Mouse (Mus musculus) midbrain, embryonic 11.5 days (tissue): ENCODE results near the gene Shtn1. TPM values are rescaled to one million over a fixed set of nuclear protein-coding genes. Genes with fewer than 3 reads are reported as not detected.

Experiments
- ATAC-seq: fragments of 200-750 bp; cut with Nextera tagmentation; 2 replicates; pipeline ENCODE4 v1.8.0; 2017; ENCODE audit warnings: moderate TSS enrichment, moderate library complexity; ENCODE audit not compliant: low FRiP score
- DNase-seq: peaks from one replicate; pipeline ENCODE4 v3.0.0; 2015; ENCODE audit warnings: low spot score; ENCODE audit errors: missing footprints
- H3K27ac ChIP-seq: fragments of 300-500 bp; sonication (generic); 2 replicates; pipeline ENCODE4 v1.5.1; 2014; ENCODE audit warnings: low read depth, low read length
- H3K27me3 ChIP-seq: fragments of 300-500 bp; sonication (generic); 2 replicates; pipeline ENCODE4 v1.6.1; 2014; ENCODE audit warnings: mild to moderate bottlenecking, low read length, moderate library complexity, mixed read lengths; ENCODE audit not compliant: control insufficient read depth, insufficient read depth
- H3K36me3 ChIP-seq: fragments of 300-500 bp; sonication (generic); 2 replicates; pipeline ENCODE4 v1.6.1; 2014; ENCODE audit warnings: mild to moderate bottlenecking, low read length, moderate library complexity, mixed read lengths; ENCODE audit not compliant: control insufficient read depth, insufficient read depth
- H3K4me1 ChIP-seq: fragments of 300-500 bp; sonication (generic); 2 replicates; pipeline ENCODE4 v1.6.1; 2014; ENCODE audit warnings: low read length; ENCODE audit not compliant: control insufficient read depth, insufficient read depth
- H3K4me2 ChIP-seq: fragments of 300-500 bp; sonication (generic); 2 replicates; pipeline ENCODE4 v1.6.1; 2014; ENCODE audit warnings: mild to moderate bottlenecking, moderate library complexity
- H3K4me3 ChIP-seq: fragments of 300-500 bp; sonication (generic); 2 replicates; pipeline ENCODE4 v1.5.1; 2014; ENCODE audit warnings: low read depth, low read length
- H3K9ac ChIP-seq: fragments of 300-500 bp; sonication (generic); 2 replicates; pipeline ENCODE4 v1.6.1; 2014; ENCODE audit warnings: low read length
- H3K9me3 ChIP-seq: fragments of 300-500 bp; sonication (generic); 2 replicates; pipeline ENCODE4 v1.6.1; 2016; ENCODE audit warnings: low read length; ENCODE audit not compliant: control insufficient read depth
- WGBS: fragments of 180-500 bp; shearing (Covaris S2); extraction: QIAGEN DNeasy Blood & Tissue Kit; methylation state at CpG from one replicate; pipeline ENCODE4 v1.1.7; 2014; 5-methylcytosine and 5-hydroxymethylcytosine counted together
- polyA plus RNA-seq: library from polyadenylated mRNA; unstranded; fragments of >200 nt; fragmentation: Nextera tagmentation; extraction: Ambion mirVana; gene quantifications from 2 replicates; pipeline ENCODE4 v1.2.1, GENCODE M21; 2014

The Shtn1 gene
- polyA plus RNA-seq, 1 experiment from 2014 or later, result 1.4 TPM

DNA sequence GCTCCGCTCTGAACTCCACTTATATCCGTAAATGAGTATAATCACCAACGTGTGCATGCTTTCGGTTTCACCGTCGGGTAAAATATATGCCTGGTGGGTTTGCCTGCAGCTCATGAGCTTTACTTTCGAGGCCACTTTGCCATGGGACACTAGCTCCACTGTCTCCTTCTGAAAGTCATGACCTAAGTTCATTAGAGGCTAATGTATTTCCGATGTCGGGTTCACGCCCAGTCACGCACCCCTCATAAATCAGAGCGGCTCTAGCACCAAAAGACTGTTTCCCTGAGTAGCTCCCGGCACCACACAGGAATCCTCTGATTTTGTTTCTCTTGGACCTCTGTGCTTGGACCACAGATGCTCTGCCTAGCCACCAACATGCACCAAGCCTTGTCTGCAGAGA lies 105.1 kb downstream of the Shtn1 start:
- ATAC-seq, result no peak
- Histone ChIP-seq H3K4me1 (peaks cover 8% of the 10 kb centered on the region), H3K27me3 (peaks cover 74% of the 10 kb centered on the region), H3K36me3 (no peaks in the 10 kb centered on the region), H3K4me3 (no peak overlapping the region), H3K9me3 (no peaks in the 10 kb centered on the region), H3K9ac (no peak overlapping the region), H3K4me2 (no peak overlapping the region), H3K27ac (no peak overlapping the region)
- DNase-seq, result peak; percentile 75
- WGBS, result 89% methylated on average over 13 of the region's 13 CpGs

DNA sequence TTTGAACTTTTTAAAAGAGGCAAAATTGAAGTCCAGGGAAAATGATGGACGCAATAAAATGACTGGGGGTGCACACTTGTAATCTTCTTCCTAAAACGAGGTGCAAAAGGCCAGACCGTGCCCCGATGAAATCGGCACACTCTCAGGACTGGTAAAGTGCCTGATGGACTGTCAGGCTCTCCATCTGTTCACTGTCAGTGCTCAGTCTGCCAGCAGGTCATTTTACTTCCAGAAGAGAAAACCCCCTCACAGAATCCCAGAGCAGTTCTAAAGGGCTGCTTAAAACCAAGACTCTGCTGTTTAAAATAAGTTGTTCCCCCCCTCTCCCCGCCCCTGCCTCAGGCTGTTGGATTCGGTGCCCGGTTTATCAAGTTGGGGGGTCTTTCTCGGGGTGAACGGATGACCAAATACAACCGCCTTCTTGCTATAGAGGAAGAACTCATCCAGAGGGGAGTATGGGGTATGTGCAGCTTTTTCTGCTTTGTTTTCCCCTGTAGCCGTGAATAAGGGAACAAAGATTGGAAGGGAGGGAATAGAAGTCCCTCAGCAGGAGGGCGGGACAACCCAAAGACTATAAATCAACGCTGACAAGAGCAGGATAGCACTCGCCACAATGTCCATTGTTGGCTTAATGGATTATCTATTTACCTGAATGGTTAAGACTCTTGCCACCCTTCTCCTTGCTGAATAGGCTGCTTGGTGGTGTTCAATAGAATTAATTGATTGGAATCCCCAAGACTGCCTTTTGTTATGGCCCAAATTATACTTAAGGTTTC lies 107.0 kb downstream of the Shtn1 start:
- Histone ChIP-seq H3K4me3 (no peak overlapping the region), H3K4me1 (peaks cover 8% of the 10 kb centered on the region), H3K27me3 (peaks cover 66% of the 10 kb centered on the region), H3K4me2 (peak overlapping the region; percentile 23), H3K27ac (no peak overlapping the region), H3K9me3 (no peaks in the 10 kb centered on the region), H3K36me3 (no peaks in the 10 kb centered on the region), H3K9ac (no peak overlapping the region)
- WGBS, result 21% methylated on average over 15 of the region's 15 CpGs
- DNase-seq, result peak; percentile 85
- no peak for ATAC-seq

DNA sequence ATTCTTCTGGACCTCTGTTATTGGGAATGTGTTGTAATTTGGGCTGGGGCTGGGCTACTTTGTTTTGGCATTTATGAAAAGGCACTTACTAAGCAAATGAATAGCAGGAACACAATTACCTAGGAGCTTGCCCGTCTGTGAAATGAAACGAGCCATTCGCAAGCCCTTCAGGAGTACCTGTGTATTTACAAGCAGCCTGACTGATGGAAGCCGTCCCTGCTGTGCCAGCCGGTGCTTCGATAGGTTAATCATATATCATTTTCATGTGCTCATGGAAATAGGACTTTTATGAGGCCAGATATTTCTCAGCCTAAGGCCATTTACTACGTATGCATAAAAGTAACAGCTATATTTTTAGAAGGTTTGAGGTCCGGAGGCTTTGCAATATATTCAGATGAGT lies 112.9 kb downstream of the Shtn1 start:
- WGBS, result 79% methylated on average over 8 of the region's 8 CpGs
- H3K27ac ChIP-seq, result no peak overlapping the region
- H3K9ac ChIP-seq, result no peak overlapping the region
- no peak for DNase-seq
- H3K9me3 ChIP-seq, result no peaks in the 10 kb centered on the region
- ATAC-seq, result no peak
- no peak overlapping the region for H3K4me2 ChIP-seq
- H3K36me3 ChIP-seq, result no peaks in the 10 kb centered on the region
- peaks cover 24% of the 10 kb centered on the region for H3K27me3 ChIP-seq
- H3K4me1 ChIP-seq, result peaks cover 1% of the 10 kb centered on the region; the same call in 1 of the 2 replicates
- no peak overlapping the region for H3K4me3 ChIP-seq

DNA sequence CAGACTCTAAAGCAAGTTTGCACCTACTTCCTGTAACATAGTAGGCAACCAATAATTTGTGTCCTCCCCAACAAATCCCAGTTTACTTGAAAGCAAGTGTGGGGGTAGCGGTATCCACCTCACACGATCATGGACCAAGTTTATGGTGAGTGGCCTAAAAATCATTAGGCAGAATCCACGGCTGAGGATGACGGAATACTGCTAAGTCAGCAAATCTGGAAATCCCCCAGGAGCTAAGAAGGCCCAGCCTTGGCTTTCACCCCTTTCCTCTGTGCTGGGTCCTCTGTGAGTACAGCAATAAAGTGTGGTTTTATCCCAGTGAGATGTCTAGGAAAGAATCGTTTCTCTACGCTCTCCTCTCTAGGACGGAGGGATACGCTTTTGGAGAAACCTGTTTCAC lies 121.1 kb downstream of the Shtn1 start:
- H3K9me3 ChIP-seq, result no peaks in the 10 kb centered on the region
- no peak overlapping the region for H3K4me2 ChIP-seq
- H3K9ac ChIP-seq, result no peak overlapping the region
- H3K4me3 ChIP-seq, result no peak overlapping the region
- DNase-seq (peak; percentile 41), ATAC-seq (no peak)
- no peak overlapping the region for H3K27ac ChIP-seq
- no peaks in the 10 kb centered on the region for H3K4me1 ChIP-seq
- WGBS, result 93% methylated on average over 8 of the region's 8 CpGs
- H3K36me3 ChIP-seq, result no peaks in the 10 kb centered on the region
- H3K27me3 ChIP-seq, result no peaks in the 10 kb centered on the region; the same call in 1 of the 2 replicates

DNA sequence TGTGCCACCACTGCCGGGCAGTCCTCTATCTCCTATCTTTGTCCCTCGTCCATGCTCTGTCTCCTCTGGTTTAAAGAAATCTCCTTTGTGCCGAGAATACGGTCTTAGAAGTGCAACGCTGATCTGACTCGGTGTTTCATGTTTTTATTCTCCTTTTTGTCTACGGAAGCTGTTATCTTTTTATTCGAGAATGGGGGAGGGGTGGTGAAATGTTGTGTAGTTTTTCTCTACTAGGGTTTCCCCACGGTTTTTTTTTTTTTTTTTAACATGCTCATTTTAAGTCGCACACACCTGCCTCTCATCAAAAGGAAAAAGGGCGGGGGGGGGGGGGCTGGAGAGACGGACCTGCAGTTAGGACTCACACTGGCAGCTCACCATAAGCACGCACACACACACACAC lies 123.7 kb downstream of the Shtn1 start:
- Histone ChIP-seq H3K4me2 (no peak overlapping the region), H3K4me1 (no peaks in the 10 kb centered on the region), H3K27ac (no peak overlapping the region), H3K36me3 (no peaks in the 10 kb centered on the region), H3K4me3 (no peak overlapping the region), H3K27me3 (no peaks in the 10 kb centered on the region; the same call in 1 of the 2 replicates), H3K9me3 (no peaks in the 10 kb centered on the region), H3K9ac (no peak overlapping the region)
- no peak for ATAC-seq
- 74% methylated on average over 10 of the region's 13 CpGs for WGBS
- no peak for DNase-seq

DNA sequence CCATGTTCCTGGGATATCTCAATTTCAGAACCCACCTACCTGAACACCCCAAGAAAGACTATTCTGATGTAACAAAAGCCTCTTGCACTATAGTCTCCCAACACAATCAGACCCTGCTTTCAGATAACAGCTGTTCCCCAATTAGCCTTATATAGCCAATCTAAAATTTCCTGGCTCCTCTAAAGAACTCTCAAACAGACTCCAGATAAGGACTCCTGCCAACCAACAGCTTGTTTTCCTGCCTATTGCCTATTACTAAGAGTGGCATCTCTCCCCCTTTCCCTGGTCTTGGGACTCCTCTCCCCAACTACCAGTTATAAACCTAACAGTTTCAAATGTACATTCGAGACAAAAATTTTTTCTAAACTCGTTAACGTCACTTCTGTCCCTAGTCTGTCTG lies 124.4 kb downstream of the Shtn1 start:
- Histone ChIP-seq H3K27me3 (no peaks in the 10 kb centered on the region; the same call in 1 of the 2 replicates), H3K9ac (no peak overlapping the region), H3K27ac (no peak overlapping the region), H3K4me1 (no peaks in the 10 kb centered on the region), H3K36me3 (no peaks in the 10 kb centered on the region), H3K4me3 (no peak overlapping the region), H3K4me2 (no peak overlapping the region), H3K9me3 (no peaks in the 10 kb centered on the region)
- no peak for ATAC-seq
- 85% methylated on average over 3 of the region's 3 CpGs for WGBS
- DNase-seq, result peak; percentile 33

DNA sequence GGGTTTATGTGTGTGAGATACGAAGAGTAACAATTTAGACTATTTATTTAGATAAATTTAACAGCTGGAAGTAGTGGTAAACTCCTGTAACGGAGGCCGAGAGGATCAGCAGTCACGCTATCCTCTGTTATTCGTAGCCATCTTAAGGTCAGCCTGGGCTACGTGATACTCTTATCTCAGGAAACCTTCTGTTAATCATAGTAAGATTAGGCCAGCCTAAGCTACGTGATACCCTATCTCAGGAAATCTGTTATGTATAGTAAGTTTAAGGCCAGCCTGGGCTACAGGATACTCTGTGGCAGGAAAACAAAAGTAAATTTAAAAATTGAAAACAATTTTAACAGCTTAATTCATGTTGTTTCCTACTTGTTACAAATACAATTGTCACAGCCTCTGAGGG lies 129.9 kb downstream of the Shtn1 start:
- no peak overlapping the region for H3K4me3 ChIP-seq
- peaks cover 4% of the 10 kb centered on the region; the same call in 1 of the 2 replicates for H3K27me3 ChIP-seq
- ATAC-seq (no peak), DNase-seq (no peak)
- H3K27ac ChIP-seq, result no peak overlapping the region
- peaks cover 9% of the 10 kb centered on the region; the same call in 1 of the 2 replicates for H3K4me1 ChIP-seq
- no peaks in the 10 kb centered on the region for H3K9me3 ChIP-seq
- no peaks in the 10 kb centered on the region for H3K36me3 ChIP-seq
- no peak overlapping the region for H3K9ac ChIP-seq
- WGBS, result 88% methylated on average over 7 of the region's 7 CpGs
- no peak overlapping the region for H3K4me2 ChIP-seq

DNA sequence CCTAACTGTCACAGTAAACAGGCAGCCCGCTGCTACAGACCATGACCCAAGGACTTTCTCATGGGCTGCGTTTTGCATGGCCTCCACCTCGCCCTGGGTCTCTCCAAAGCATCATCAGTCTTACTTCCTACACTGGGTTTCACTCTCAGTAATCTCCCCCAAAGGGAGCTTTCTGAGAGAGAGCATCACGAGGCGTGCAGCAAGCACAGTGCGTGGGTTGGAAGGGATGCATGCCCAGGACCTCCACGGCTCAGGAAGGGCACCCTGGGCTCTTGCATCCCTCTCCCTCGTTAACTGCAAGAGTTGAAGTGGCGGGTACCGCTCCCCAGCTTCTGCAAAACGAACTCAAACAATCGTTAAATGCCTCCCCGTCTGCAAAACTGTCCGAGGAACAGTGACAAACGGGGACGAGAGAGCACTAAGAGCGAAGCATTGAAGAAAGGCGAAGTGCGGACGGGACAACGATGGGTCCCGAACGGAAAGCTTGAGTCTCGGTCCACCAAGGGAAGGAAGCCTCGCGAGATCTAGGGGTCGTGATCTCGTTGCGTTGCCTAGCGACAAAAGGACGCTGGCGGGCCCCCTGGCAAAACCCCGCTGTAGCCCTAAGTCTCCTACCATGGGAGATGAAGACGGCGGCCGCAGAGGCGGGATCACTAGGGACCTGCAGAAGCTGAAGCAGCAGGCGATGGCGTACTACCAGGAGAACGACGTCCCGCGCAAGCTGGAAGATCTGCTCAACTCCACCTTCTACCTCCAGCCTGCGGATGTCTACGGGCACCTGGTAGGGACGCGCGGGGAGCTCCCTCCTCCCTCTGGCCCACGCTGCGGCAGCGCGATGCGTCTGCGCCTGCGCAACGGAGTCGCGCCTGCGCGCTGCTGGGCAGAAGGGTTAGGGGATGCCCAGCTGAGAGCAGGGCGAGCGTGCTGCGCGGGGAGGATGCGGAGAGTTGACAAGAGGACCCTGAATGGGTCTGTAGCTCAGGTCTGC lies 132.8 kb downstream of the Shtn1 start, which contains the start of the genes Eno4 and Hspa12a:
Gene Eno4 (plus strand): TSS at position 585 of the 988 bp plus-strand sequence.
Gene Hspa12a (minus strand): TSS at position 814 of the 988 bp plus-strand sequence.
- Histone ChIP-seq H3K4me2 (peak within 1 kb of the TSS; percentile 65), H3K9ac (peak within 1 kb of the TSS; percentile 71), H3K4me1 (peaks cover 9% of the 10 kb centered on the region; the same call in 1 of the 2 replicates), H3K4me3 (peak within 1 kb of the TSS; percentile 60), H3K27ac (no peak within 1 kb of the TSS; the same call in 1 of the 2 replicates), H3K36me3 (no peaks in the 10 kb centered on the region), H3K9me3 (no peaks in the 10 kb centered on the region), H3K27me3 (peaks cover 4% of the 10 kb centered on the region; the same call in 1 of the 2 replicates)
- under 1% methylated on average over 65 of the region's 65 CpGs for WGBS
- DNase-seq (peak; percentile 100), ATAC-seq (peak; percentile 97)
